Comparison of ENCODE assay signal across 14 mouse cellular contexts in genomic region chr1:118904909-118905308, GRCm38 (mm10).
DNase-seq lines count a peak whose midpoint lies in the region; ATAC-seq lines count a peak whose summit lies in the region.
"Had no signal": no experiment of that assay in that cellular context is flagged by ENCODE, and none has a peak within 500 bp of the region (broad histone marks: within the 10 kb centered on the region; RNA-seq: fewer than 3 reads in every experiment).

No protein-coding gene starts in this region.

- no peak for DNase-seq in heart, postnatal 36 days
- peak; percentile 71 for DNase-seq in embryo, embryonic 11 days
- DNase-seq in c-Kit-positive CD71-positive TER-119-positive erythroid progenitor cells, embryonic 14.5 days (ENCODE audit: low spot score), result no peak
- DNase-seq: kidney, postnatal 36 days; liver, postnatal 0 days; thymus, postnatal 4 days had no signal

- WGBS in heart, embryonic 14.5 days, result 11% methylated on average over 9 of the region's 9 CpGs
- 37% methylated on average over 9 of the region's 9 CpGs for WGBS in embryonic facial prominence, embryonic 13.5 days
- 34% methylated on average over 9 of the region's 9 CpGs for WGBS in limb, embryonic 15.5 days

- H3K4me3 ChIP-seq in heart, embryonic 14.5 days (ENCODE audit: control insufficient read depth in 1 of 2, insufficient read depth in 1 of 2, low read depth in 1 of 2, low read length in 2 of 2), result no peak overlapping the region
- no peak overlapping the region for H3K4me3 ChIP-seq in embryonic facial prominence, embryonic 13.5 days
- no peak overlapping the region for H3K4me3 ChIP-seq in limb, embryonic 15.5 days
- H3K4me3 ChIP-seq: intestine, embryonic 15.5 days; neural tube, embryonic 12.5 days had no signal

- H3K9me3 ChIP-seq in heart, embryonic 14.5 days (ENCODE audit: control insufficient read depth, low read length), result no peaks in the 10 kb centered on the region
- H3K9me3 ChIP-seq in embryonic facial prominence, embryonic 13.5 days, result no peaks in the 10 kb centered on the region
- no peaks in the 10 kb centered on the region for H3K9me3 ChIP-seq in limb, embryonic 15.5 days
- H3K9me3 ChIP-seq: intestine, embryonic 15.5 days; neural tube, embryonic 12.5 days had no signal

- no peaks in the 10 kb centered on the region for H3K27me3 ChIP-seq in heart, embryonic 14.5 days (ENCODE audit: control insufficient read depth, insufficient read depth, low read length)
- H3K27me3 ChIP-seq in embryonic facial prominence, embryonic 13.5 days, result no peaks in the 10 kb centered on the region
- no peaks in the 10 kb centered on the region for H3K27me3 ChIP-seq in limb, embryonic 15.5 days
- H3K27me3 ChIP-seq: CH12.LX; intestine, embryonic 15.5 days; neural tube, embryonic 12.5 days; Patski had no signal

- peaks cover 5 to 17% of the 10 kb centered on the region in 2 experiments for H3K4me1 ChIP-seq in heart, embryonic 14.5 days (ENCODE audit: control insufficient read depth in 2 of 2, insufficient read depth in 2 of 2, low read length in 2 of 2)
- peaks cover 80% of the 10 kb centered on the region for H3K4me1 ChIP-seq in embryonic facial prominence, embryonic 13.5 days
- H3K4me1 ChIP-seq in limb, embryonic 15.5 days, result peaks cover 89% of the 10 kb centered on the region

- H3K27ac ChIP-seq in heart, embryonic 14.5 days (replicated peaks in 1 of 2; ENCODE audit: control insufficient read depth in 1 of 2, insufficient read depth in 1 of 2, low read depth in 2 of 2, low read length in 2 of 2), result peak overlapping the region; percentile 4 to 48; a peak in 3 of 4 replicates
- H3K27ac ChIP-seq in embryonic facial prominence, embryonic 13.5 days, result peak overlapping the region; percentile 62
- peak overlapping the region; percentile 29; the same call in 1 of the 2 replicates for H3K27ac ChIP-seq in limb, embryonic 15.5 days
- H3K27ac ChIP-seq: intestine, embryonic 15.5 days; neural tube, embryonic 12.5 days had no signal

- intact Hi-C loops in heart, postnatal 36 days (cut with DNase I), result no loop called here

- no peaks in the 10 kb centered on the region for H3K36me3 ChIP-seq in heart, embryonic 14.5 days (ENCODE audit: control insufficient read depth, insufficient read depth, low read length)
- no peaks in the 10 kb centered on the region for H3K36me3 ChIP-seq in embryonic facial prominence, embryonic 13.5 days
- no peaks in the 10 kb centered on the region for H3K36me3 ChIP-seq in limb, embryonic 15.5 days
- H3K36me3 ChIP-seq: intestine, embryonic 15.5 days; neural tube, embryonic 12.5 days had no signal

- ATAC-seq in heart, embryonic 14.5 days (ENCODE audit: insufficient number of reproducible peaks, insufficient read depth, low FRiP score, low read depth), result no peak
- no peak for ATAC-seq in embryonic facial prominence, embryonic 13.5 days (ENCODE audit: insufficient number of reproducible peaks, insufficient read depth, low FRiP score, low TSS enrichment, low read depth)
- no peak for ATAC-seq in limb, embryonic 15.5 days (ENCODE audit: insufficient number of reproducible peaks, low FRiP score, low TSS enrichment, low read depth)
- ATAC-seq in frontal cortex, adult (ENCODE audit: low TSS enrichment), result no peak
- ATAC-seq: intestine, embryonic 15.5 days; liver, postnatal 0 days; Patski had no signal

- H3K9ac ChIP-seq in heart, embryonic 14.5 days (ENCODE audit: low read length), result no peak overlapping the region
- no peak overlapping the region for H3K9ac ChIP-seq in embryonic facial prominence, embryonic 13.5 days
- no peak overlapping the region for H3K9ac ChIP-seq in limb, embryonic 15.5 days
- H3K9ac ChIP-seq: intestine, embryonic 15.5 days; liver, postnatal 0 days; neural tube, embryonic 12.5 days had no signal

- H3K4me2 ChIP-seq in heart, embryonic 14.5 days (ENCODE audit: low read length), result no peak overlapping the region
- H3K4me2 ChIP-seq in embryonic facial prominence, embryonic 13.5 days, result no peak overlapping the region
- H3K4me2 ChIP-seq in limb, embryonic 15.5 days, result no peak overlapping the region
- H3K4me2 ChIP-seq: intestine, embryonic 15.5 days; neural tube, embryonic 12.5 days had no signal
